Mouse (Mus musculus): ENCODE data around the gene Luzp1.

GRCm38 (mm10) chr4:136434029-136434428, 35.5 kb upstream of the Luzp1 start:
- TF ChIP-seq MAZ (IDR thresholded peaks at IDR 0.05; ENCODE audit: low read depth, low read length) (no peak), CTCF (IDR thresholded peaks at IDR 0.05 in 2 of 3, conservative IDR thresholded peaks at IDR 0.05 in 1 of 3; ENCODE audit: control insufficient read depth in 1 of 3, insufficient read depth in 1 of 3, low read depth in 2 of 3, low read length in 3 of 3, poor library complexity in 1 of 3, severe bottlenecking in 1 of 3) (no peak), GATA1 (IDR thresholded peaks at IDR 0.05; ENCODE audit: low read depth, low read length) (no peak), MYB (IDR thresholded peaks at IDR 0.05; ENCODE audit: low read depth, low read length) (no peak), TBP (IDR thresholded peaks at IDR 0.05; ENCODE audit: low read depth, low read length) (no peak), MAX (IDR thresholded peaks at IDR 0.05; ENCODE audit: low read length) (no peak), POLR2A (IDR thresholded peaks at IDR 0.05; ENCODE audit: control insufficient read depth in 1 of 2, insufficient read depth in 1 of 2, low read depth in 1 of 2, low read length in 2 of 2, poor library complexity in 1 of 2) (no peak)

Measured in MEL (cell line).